Mouse (Mus musculus): ENCODE data around the gene Meis3. TPM values are rescaled to one million over a fixed set of nuclear protein-coding genes. Genes with fewer than 3 reads are reported as not detected.

Gene Meis3
- total RNA-seq, 2 experiments from 2014 or later: not detected

- peak; percentile 40 for ATAC-seq (replicated peaks; ENCODE audit: poor library complexity, severe bottlenecking)
Measured at GRCm38 (mm10) chr7:16207496-16207895, 32.6 kb downstream of the Meis3 start.

- no peak for ATAC-seq (replicated peaks; ENCODE audit: poor library complexity, severe bottlenecking)
Measured at GRCm38 (mm10) chr7:16208781-16209665, 34.1 kb downstream of the Meis3 start.

GRCm38 (mm10) chr7:16210862-16211365 is 36.0 kb downstream of the Meis3 start:
- 0 out of 2 replicates have a peak, but pooled peaks have one; percentile 28 for ATAC-seq (replicated peaks; ENCODE audit: poor library complexity, severe bottlenecking)

- ATAC-seq (replicated peaks; ENCODE audit: poor library complexity, severe bottlenecking): no peak
Measured at GRCm38 (mm10) chr7:16213196-16213595, 38.3 kb downstream of the Meis3 start.

- no peak for ATAC-seq (replicated peaks; ENCODE audit: poor library complexity, severe bottlenecking)
Measured at GRCm38 (mm10) chr7:16213986-16214385, 39.1 kb downstream of the Meis3 start.

- peak; percentile 93 for ATAC-seq (replicated peaks; ENCODE audit: poor library complexity, severe bottlenecking)
Measured at GRCm38 (mm10) chr7:16221582-16222272, 46.8 kb downstream of the Meis3 start, which contains the start of gene Dhx34. Gene Dhx34 (minus strand): TSS chr7:16222037.

- ATAC-seq (replicated peaks; ENCODE audit: poor library complexity, severe bottlenecking): no peak
Measured at GRCm38 (mm10) chr7:16229869-16230268, 55.0 kb downstream of the Meis3 start.

Other genes with a start within 250 kb of the Meis3 start
- gene Nop53, start 229.0 kb upstream of the Meis3 start, total RNA-seq (2014; fragmentation: Nextera tagmentation): 70.6 and 105 TPM in 2 replicates
- gene Nop53, start 229.0 kb upstream of the Meis3 start, total RNA-seq (2017): 186 and 221 TPM in 2 replicates
- not detected in 2 replicates for gene Ehd2, start 207.5 kb upstream of the Meis3 start, total RNA-seq (2014; fragmentation: Nextera tagmentation)
- gene Ehd2, start 207.5 kb upstream of the Meis3 start, total RNA-seq (2017): 0.13 TPM in 1 of 2 replicates, not detected in the other
- 12.2 and 21.8 TPM in 2 replicates for gene Bicra, start 127.2 kb upstream of the Meis3 start, total RNA-seq (2014; fragmentation: Nextera tagmentation)
- gene Bicra, start 127.2 kb upstream of the Meis3 start, total RNA-seq (2017): 0.34 and 0.93 TPM in 2 replicates
- not detected in 2 replicates for gene Zfp541, start 113.3 kb upstream of the Meis3 start, total RNA-seq (2014; fragmentation: Nextera tagmentation)
- 0.31 TPM in 1 of 2 replicates, not detected in the other for gene Zfp541, start 113.3 kb upstream of the Meis3 start, total RNA-seq (2017)
- gene Napa, start 76.6 kb upstream of the Meis3 start, total RNA-seq (2014; fragmentation: Nextera tagmentation): 81.0 and 105 TPM in 2 replicates
- 38.5 and 39.5 TPM in 2 replicates for gene Napa, start 76.6 kb upstream of the Meis3 start, total RNA-seq (2017)
- gene Kptn, start 55.2 kb upstream of the Meis3 start, total RNA-seq (2014; fragmentation: Nextera tagmentation): 19.2 and 20.9 TPM in 2 replicates
- 9.7 and 11.2 TPM in 2 replicates for gene Kptn, start 55.2 kb upstream of the Meis3 start, total RNA-seq (2017)
- not detected in 2 replicates for gene Slc8a2, start 45.3 kb upstream of the Meis3 start, total RNA-seq (2014; fragmentation: Nextera tagmentation)
- gene Slc8a2, start 45.3 kb upstream of the Meis3 start, total RNA-seq (2017): not detected in 2 replicates
- gene Dhx34, start 46.9 kb downstream of the Meis3 start, total RNA-seq (2014; fragmentation: Nextera tagmentation): 5.5 and 8.7 TPM in 2 replicates
- gene Dhx34, start 46.9 kb downstream of the Meis3 start, total RNA-seq (2017): 4.4 and 9.4 TPM in 2 replicates
- gene C5ar2, start 69.1 kb downstream of the Meis3 start, total RNA-seq (2014; fragmentation: Nextera tagmentation): 0.15 TPM in 1 of 2 replicates, not detected in the other
- gene C5ar2, start 69.1 kb downstream of the Meis3 start, total RNA-seq (2017): 0.13 and 0.93 TPM in 2 replicates
- 0.21 TPM in 1 of 2 replicates, not detected in the other for gene C5ar1, start 84.5 kb downstream of the Meis3 start, total RNA-seq (2014; fragmentation: Nextera tagmentation)
- 0.67 and 1.1 TPM in 2 replicates for gene C5ar1, start 84.5 kb downstream of the Meis3 start, total RNA-seq (2017)
- gene Inafm1, start 98.5 kb downstream of the Meis3 start, total RNA-seq (2014; fragmentation: Nextera tagmentation): 13.6 and 14.6 TPM in 2 replicates
- gene Inafm1, start 98.5 kb downstream of the Meis3 start, total RNA-seq (2017): 3.2 and 3.3 TPM in 2 replicates
- 31.7 and 50.9 TPM in 2 replicates for gene Ccdc9, start 111.7 kb downstream of the Meis3 start, total RNA-seq (2014; fragmentation: Nextera tagmentation)
- 54.0 and 62.0 TPM in 2 replicates for gene Ccdc9, start 111.7 kb downstream of the Meis3 start, total RNA-seq (2017)
- 0.53 and 1.1 TPM in 2 replicates for gene Bbc3, start 133.3 kb downstream of the Meis3 start, total RNA-seq (2014; fragmentation: Nextera tagmentation)
- gene Bbc3, start 133.3 kb downstream of the Meis3 start, total RNA-seq (2017): 1.3 and 2.2 TPM in 2 replicates
- 131 and 137 TPM in 2 replicates for gene Sae1, start 212.7 kb downstream of the Meis3 start, total RNA-seq (2014; fragmentation: Nextera tagmentation)
- 409 and 421 TPM in 2 replicates for gene Sae1, start 212.7 kb downstream of the Meis3 start, total RNA-seq (2017)
- gene Zc3h4, start 225.8 kb downstream of the Meis3 start, total RNA-seq (2014; fragmentation: Nextera tagmentation): 42.3 and 57.9 TPM in 2 replicates
- gene Zc3h4, start 225.8 kb downstream of the Meis3 start, total RNA-seq (2017): 20.9 and 40.7 TPM in 2 replicates

Measured in granulocyte monocyte progenitor cell, adult 5-6 weeks (primary cell).